Mouse (Mus musculus) bone marrow macrophage, adult 2 months (primary cell): ENCODE measurements around the gene Megf11.

Experiments
- CTCF ChIP-seq: IDR thresholded peaks from 2 replicates; pipeline ENCODE4 v1.5.1; 2012; ENCODE audit warnings: low read depth, mild to moderate bottlenecking, low read length, moderate library complexity
- POLR2A ChIP-seq: IDR thresholded peaks from 2 replicates; pipeline ENCODE4 v1.6.1; 2012; ENCODE audit warnings: mild to moderate bottlenecking, low read depth, low read length, borderline replicate concordance

GRCm38 (mm10) chr9:64494647-64495046, 109.2 kb downstream of the Megf11 start:
- TF ChIP-seq CTCF (no peak), POLR2A (no peak)
